Mouse (Mus musculus) kidney, postnatal 14 days (tissue): ENCODE measurements at regions not wholly inside any gene's neighbourhood (a gene's known extent, or its start where the extent isn't known, plus 50 kb on each side); places are given as distances from the start of the nearest gene placed in this dataset.

Experiments used
- DNase-seq: peaks from one replicate; pipeline ENCODE4 v3.0.0; 2022; ENCODE audit warnings: mixed read lengths

DNA sequence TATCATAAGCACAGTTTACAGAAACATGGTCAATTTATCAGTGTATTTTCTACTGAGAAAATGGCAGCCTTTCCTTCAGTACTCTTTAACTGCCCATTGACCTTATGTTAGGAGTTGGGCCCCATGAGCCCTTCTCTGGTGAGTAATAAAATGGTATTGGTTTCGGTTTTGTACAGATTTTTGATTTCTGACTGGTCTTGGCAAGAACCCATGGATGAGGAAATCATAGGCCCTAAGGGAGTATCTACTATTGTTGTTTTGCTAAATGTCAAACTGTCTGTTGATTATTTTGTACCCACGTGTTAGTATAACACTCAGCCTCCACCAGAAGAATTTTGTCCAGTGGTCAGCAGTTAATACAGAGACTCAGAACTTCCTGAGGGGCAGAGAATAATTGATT, 83.5 kb upstream of the Fign start:
- no peak for DNase-seq

DNA sequence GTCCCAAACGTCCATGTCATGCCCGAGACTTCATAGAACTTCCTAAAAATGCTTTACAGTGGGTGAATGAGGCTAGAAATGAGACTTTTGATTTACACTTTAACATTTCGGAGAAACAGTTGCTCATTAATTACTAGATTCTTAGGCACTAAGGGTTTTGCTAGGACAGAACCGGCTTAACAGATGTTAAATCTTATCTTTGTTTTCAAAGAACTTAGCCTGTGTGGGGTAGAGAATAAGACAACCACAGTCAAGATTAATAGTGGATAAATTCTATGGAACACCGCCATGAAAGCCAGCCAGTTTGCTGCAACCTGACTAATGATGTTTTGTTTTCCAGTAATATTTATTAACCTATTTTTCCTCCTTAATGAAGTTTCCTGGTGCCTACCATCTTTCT, 66.6 kb upstream of the Fign start:
- peak; percentile 5 for DNase-seq
